Mouse (Mus musculus): ENCODE measurements at regions not wholly inside any gene's neighbourhood (a gene's known extent, or its start where the extent isn't known, plus 50 kb on each side); places are given as distances from the start of the nearest gene placed in this dataset.

- TF ChIP-seq MAX (IDR thresholded peaks at IDR 0.05; ENCODE audit: low read depth) (no peak), MYOD1 (IDR thresholded peaks at IDR 0.05; ENCODE audit: control insufficient read depth in 1 of 3, insufficient read length in 2 of 3, low read depth in 2 of 3) (no peak), TCF3 (IDR thresholded peaks at IDR 0.05; ENCODE audit: insufficient read length, low read depth) (no peak), REST (IDR thresholded peaks at IDR 0.05; ENCODE audit: insufficient read depth, insufficient read length) (no peak), POLR2AphosphoS2 (IDR thresholded peaks at IDR 0.05; ENCODE audit: insufficient read length, low read depth) (no peak)
- Histone ChIP-seq H3K36me3 (ENCODE audit: control insufficient read depth, insufficient read depth) (no peaks in the 10 kb centered on the region), H3ac (ENCODE audit: control insufficient read depth, insufficient read length) (no peak overlapping the region), H3K27me3 (ENCODE audit: control insufficient read depth, insufficient read depth, insufficient read length) (no peaks in the 10 kb centered on the region), H3K4me3 (no peak overlapping the region), H3K4me2 (ENCODE audit: low read depth) (no peak overlapping the region), H3K79me2 (ENCODE audit: control insufficient read depth, insufficient read depth) (no peaks in the 10 kb centered on the region)
Measured at GRCm38 (mm10) chr13:83055865-83056264, 448.0 kb upstream of the Mef2c start.

GRCm38 (mm10) chr13:83056415-83056814 is 447.4 kb upstream of the Mef2c start:
- H3K36me3 ChIP-seq (ENCODE audit: control insufficient read depth, insufficient read depth) = no peaks in the 10 kb centered on the region
- TF ChIP-seq POLR2AphosphoS2 (IDR thresholded peaks at IDR 0.05; ENCODE audit: insufficient read length, low read depth) = no peak
- TF ChIP-seq MAX (IDR thresholded peaks at IDR 0.05; ENCODE audit: low read depth) = no peak
- TF ChIP-seq USF1 (IDR thresholded peaks at IDR 0.05; ENCODE audit: low read depth) = no peak
- no peak for TF ChIP-seq TCF12 (IDR thresholded peaks at IDR 0.05; ENCODE audit: insufficient read depth, poor library complexity, severe bottlenecking)
- no peak for TF ChIP-seq REST (IDR thresholded peaks at IDR 0.05; ENCODE audit: insufficient read depth, insufficient read length)
- TF ChIP-seq MYOG (IDR thresholded peaks at IDR 0.05; ENCODE audit: control insufficient read depth in 1 of 3, insufficient read depth in 1 of 3, insufficient read length in 2 of 3, low read depth in 2 of 3) = no peak
- TF ChIP-seq CEBPB (IDR thresholded peaks at IDR 0.05; ENCODE audit: insufficient read depth, poor library complexity, severe bottlenecking) = no peak
- no peak for TF ChIP-seq E2F4 (IDR thresholded peaks at IDR 0.05; ENCODE audit: insufficient read depth)
- no peak for TF ChIP-seq SRF (IDR thresholded peaks at IDR 0.05; ENCODE audit: control insufficient read depth, insufficient read length, low read depth)
- H3K79me2 ChIP-seq (ENCODE audit: control insufficient read depth, insufficient read depth) = no peaks in the 10 kb centered on the region
- H3K4me2 ChIP-seq (ENCODE audit: low read depth) = no peak overlapping the region
- no peak overlapping the region for H3ac ChIP-seq (ENCODE audit: control insufficient read depth, insufficient read length)
- no peaks in the 10 kb centered on the region for H3K27me3 ChIP-seq (ENCODE audit: control insufficient read depth, insufficient read depth, insufficient read length)
- H3K4me3 ChIP-seq = no peak overlapping the region

GRCm38 (mm10) chr13:83064727-83065126 is 439.1 kb upstream of the Mef2c start:
- no peak overlapping the region for H3K4me3 ChIP-seq
- H3K79me2 ChIP-seq (ENCODE audit: control insufficient read depth, insufficient read depth) = no peaks in the 10 kb centered on the region
- no peak for TF ChIP-seq MAX (IDR thresholded peaks at IDR 0.05; ENCODE audit: low read depth)
- no peak for TF ChIP-seq TCF12 (IDR thresholded peaks at IDR 0.05; ENCODE audit: insufficient read depth, poor library complexity, severe bottlenecking)
- 0 out of 2 replicates have a peak, but pooled peaks have one; percentile 60 for TF ChIP-seq CEBPB (IDR thresholded peaks at IDR 0.05; ENCODE audit: insufficient read depth, poor library complexity, severe bottlenecking)

GRCm38 (mm10) chr13:83065201-83065600 is 438.6 kb upstream of the Mef2c start:
- no peaks in the 10 kb centered on the region for H3K79me2 ChIP-seq (ENCODE audit: control insufficient read depth, insufficient read depth)
- no peak overlapping the region for H3K4me3 ChIP-seq
- no peak overlapping the region for H3ac ChIP-seq (ENCODE audit: control insufficient read depth, insufficient read length)
- H3K36me3 ChIP-seq (ENCODE audit: control insufficient read depth, insufficient read depth) = no peaks in the 10 kb centered on the region
- TF ChIP-seq MAX (IDR thresholded peaks at IDR 0.05; ENCODE audit: low read depth) (no peak), MYOD1 (IDR thresholded peaks at IDR 0.05; ENCODE audit: control insufficient read depth in 1 of 3, insufficient read length in 2 of 3, low read depth in 2 of 3) (no peak), POLR2A (IDR thresholded peaks at IDR 0.05; ENCODE audit: insufficient read length, low read depth) (no peak), MYOG (IDR thresholded peaks at IDR 0.05; ENCODE audit: control insufficient read depth in 1 of 3, insufficient read depth in 1 of 3, insufficient read length in 2 of 3, low read depth in 2 of 3) (no peak), TCF3 (IDR thresholded peaks at IDR 0.05; ENCODE audit: insufficient read length, low read depth) (no peak), REST (IDR thresholded peaks at IDR 0.05; ENCODE audit: insufficient read depth, insufficient read length) (no peak), E2F4 (IDR thresholded peaks at IDR 0.05; ENCODE audit: insufficient read depth) (no peak), POLR2AphosphoS2 (IDR thresholded peaks at IDR 0.05; ENCODE audit: insufficient read length, low read depth) (no peak), USF1 (IDR thresholded peaks at IDR 0.05; ENCODE audit: low read depth) (no peak), TCF12 (IDR thresholded peaks at IDR 0.05; ENCODE audit: insufficient read depth, poor library complexity, severe bottlenecking) (no peak), CEBPB (IDR thresholded peaks at IDR 0.05; ENCODE audit: insufficient read depth, poor library complexity, severe bottlenecking) (no peak), SRF (IDR thresholded peaks at IDR 0.05; ENCODE audit: control insufficient read depth, insufficient read length, low read depth) (no peak)
- H3K27me3 ChIP-seq (ENCODE audit: control insufficient read depth, insufficient read depth, insufficient read length) = no peaks in the 10 kb centered on the region
- H3K4me2 ChIP-seq (ENCODE audit: low read depth) = peak overlapping the region; percentile 4

More at GRCm38 (mm10) chr13:83064727-83065126, 439.1 kb upstream of the Mef2c start:
- Histone ChIP-seq H3ac (ENCODE audit: control insufficient read depth, insufficient read length) (no peak overlapping the region), H3K4me2 (ENCODE audit: low read depth) (peak overlapping the region; percentile 4), H3K36me3 (ENCODE audit: control insufficient read depth, insufficient read depth) (no peaks in the 10 kb centered on the region), H3K27me3 (ENCODE audit: control insufficient read depth, insufficient read depth, insufficient read length) (no peaks in the 10 kb centered on the region)

GRCm38 (mm10) chr13:83066115-83066753 is 437.6 kb upstream of the Mef2c start:
- Histone ChIP-seq H3K4me3 (no peak overlapping the region), H3K27me3 (ENCODE audit: control insufficient read depth, insufficient read depth, insufficient read length) (no peaks in the 10 kb centered on the region), H3K4me2 (ENCODE audit: low read depth) (no peak overlapping the region), H3ac (ENCODE audit: control insufficient read depth, insufficient read length) (no peak overlapping the region), H3K36me3 (ENCODE audit: control insufficient read depth, insufficient read depth) (no peaks in the 10 kb centered on the region), H3K79me2 (ENCODE audit: control insufficient read depth, insufficient read depth) (no peaks in the 10 kb centered on the region)
- TF ChIP-seq USF1 (IDR thresholded peaks at IDR 0.05; ENCODE audit: low read depth) = no peak
- no peak for TF ChIP-seq TCF3 (IDR thresholded peaks at IDR 0.05; ENCODE audit: insufficient read length, low read depth)
- TF ChIP-seq TCF12 (IDR thresholded peaks at IDR 0.05; ENCODE audit: insufficient read depth, poor library complexity, severe bottlenecking) = no peak
- TF ChIP-seq POLR2AphosphoS2 (IDR thresholded peaks at IDR 0.05; ENCODE audit: insufficient read length, low read depth) = no peak
- no peak for TF ChIP-seq CEBPB (IDR thresholded peaks at IDR 0.05; ENCODE audit: insufficient read depth, poor library complexity, severe bottlenecking)
- TF ChIP-seq MYOD1 (IDR thresholded peaks at IDR 0.05; ENCODE audit: control insufficient read depth in 1 of 3, insufficient read length in 2 of 3, low read depth in 2 of 3) = peak in 1 of 3 experiments; percentile 21
- TF ChIP-seq MAX (IDR thresholded peaks at IDR 0.05; ENCODE audit: low read depth) = no peak
- no peak for TF ChIP-seq SRF (IDR thresholded peaks at IDR 0.05; ENCODE audit: control insufficient read depth, insufficient read length, low read depth)
- TF ChIP-seq MYOG (IDR thresholded peaks at IDR 0.05; ENCODE audit: control insufficient read depth in 1 of 3, insufficient read depth in 1 of 3, insufficient read length in 2 of 3, low read depth in 2 of 3) = no peak
